In the genomic region with DNA sequence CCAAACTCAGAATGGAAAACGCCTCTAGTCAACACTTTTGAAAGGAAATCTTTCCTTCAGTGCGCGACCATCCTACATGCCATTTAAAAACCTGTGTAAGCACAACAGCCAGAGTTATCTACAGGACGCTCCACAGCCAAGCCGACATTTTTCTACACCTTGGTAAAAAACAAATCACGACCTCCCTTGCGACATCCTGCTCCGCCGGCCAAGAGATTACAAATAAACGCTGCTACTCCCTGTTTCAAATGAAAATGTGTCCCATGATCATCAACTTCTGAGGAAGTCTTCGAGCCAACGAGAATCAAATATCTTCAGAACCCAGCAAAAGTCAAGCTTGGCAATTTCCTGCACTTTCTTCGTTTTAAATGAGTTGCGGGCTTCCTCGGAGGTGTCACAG, we compare ENCODE assay signal across 8 mouse cellular contexts. TPM values are rescaled to one million over a fixed set of nuclear protein-coding genes. Genes with fewer than 3 reads are reported as not detected.
DNase-seq lines count a peak whose midpoint lies in the region; ATAC-seq and TF ChIP-seq lines count a peak whose summit lies in the region.

No protein-coding gene starts in this region.

- H3K4me1 ChIP-seq in neural tube, embryonic 11.5 days (ENCODE audit: control insufficient read depth, insufficient read depth, low read length), result peaks cover 13% of the 10 kb centered on the region
- H3K4me1 ChIP-seq in forebrain, embryonic 11.5 days (replicated peaks; ENCODE audit: control insufficient read depth, insufficient read depth, low read length), result peaks cover 13% of the 10 kb centered on the region; the same call in 1 of the 2 replicates
- H3K4me1 ChIP-seq in liver, embryonic 13.5 days (replicated peaks), result peaks cover 42% of the 10 kb centered on the region
- H3K4me1 ChIP-seq in olfactory bulb, adult 2 months (ENCODE audit: control insufficient read depth, insufficient read depth, low read length), result peaks cover 17% of the 10 kb centered on the region

- H3K9me3 ChIP-seq in neural tube, embryonic 11.5 days (ENCODE audit: control insufficient read depth, low read length), result no peaks in the 10 kb centered on the region
- no peaks in the 10 kb centered on the region for H3K9me3 ChIP-seq in forebrain, embryonic 11.5 days (ENCODE audit: control insufficient read depth, low read length)
- H3K9me3 ChIP-seq in liver, embryonic 13.5 days (replicated peaks), result no peaks in the 10 kb centered on the region

- no peak overlapping the region for H3K27ac ChIP-seq in neural tube, embryonic 11.5 days (ENCODE audit: low read depth, low read length)
- H3K27ac ChIP-seq in forebrain, embryonic 11.5 days (ENCODE audit: low read depth, low read length), result no peak overlapping the region; the same call in 1 of the 2 replicates
- peak overlapping the region; percentile 81 for H3K27ac ChIP-seq in liver, embryonic 13.5 days
- peak overlapping the region; percentile 75 for H3K27ac ChIP-seq in olfactory bulb, adult 2 months (ENCODE audit: insufficient read depth, low read depth, low read length)

- TF ChIP-seq POLR2A in olfactory bulb, adult 2 months (IDR thresholded peaks at IDR 0.05; ENCODE audit: insufficient read depth, low read depth, low read length), result no peak

- peak overlapping the region; percentile 70 for H3K4me2 ChIP-seq in neural tube, embryonic 11.5 days (ENCODE audit: low read depth)
- H3K4me2 ChIP-seq in forebrain, embryonic 11.5 days (ENCODE audit: low read depth, low read length, severe bottlenecking), result peak overlapping the region; percentile 84
- peak overlapping the region; percentile 98 for H3K4me2 ChIP-seq in liver, embryonic 13.5 days

- no peak for ATAC-seq in neural tube, embryonic 11.5 days (ENCODE audit: insufficient read depth, low FRiP score, low TSS enrichment)
- ATAC-seq in forebrain, embryonic 11.5 days (replicated peaks; ENCODE audit: low FRiP score), result no peak
- no peak for ATAC-seq in liver, embryonic 13.5 days (ENCODE audit: low read depth)

- peaks cover 17% of the 10 kb centered on the region for H3K36me3 ChIP-seq in neural tube, embryonic 11.5 days (ENCODE audit: control insufficient read depth, insufficient read depth, low read length)
- peaks cover 4% of the 10 kb centered on the region; the same call in 1 of the 2 replicates for H3K36me3 ChIP-seq in forebrain, embryonic 11.5 days (ENCODE audit: control insufficient read depth, insufficient read depth, low read length)
- H3K36me3 ChIP-seq in liver, embryonic 13.5 days, result peaks cover 26% of the 10 kb centered on the region

- H3K9ac ChIP-seq in neural tube, embryonic 11.5 days (ENCODE audit: low read length), result peak overlapping the region; percentile 80
- peak overlapping the region; percentile 81 for H3K9ac ChIP-seq in forebrain, embryonic 11.5 days (ENCODE audit: low read length)
- peak overlapping the region; percentile 89 for H3K9ac ChIP-seq in liver, embryonic 13.5 days

- peak overlapping the region; percentile 84 for H3K4me3 ChIP-seq in neural tube, embryonic 11.5 days (ENCODE audit: low read depth, low read length)
- H3K4me3 ChIP-seq in forebrain, embryonic 11.5 days (ENCODE audit: low read depth, low read length), result peak overlapping the region; percentile 88
- peak overlapping the region; percentile 88 for H3K4me3 ChIP-seq in liver, embryonic 13.5 days (replicated peaks)
- H3K4me3 ChIP-seq in olfactory bulb, adult 2 months (ENCODE audit: insufficient read depth, low read depth, low read length), result peak overlapping the region; percentile 71

- DNase-seq in neural tube, embryonic 11.5 days (ENCODE audit: low spot score), result no peak
- no peak for DNase-seq in neural tube, embryonic 10.5 days (ENCODE audit: extremely low spot score, low spot score)
- no peak for DNase-seq in forebrain, embryonic 11.5 days (ENCODE audit: low spot score)
- no peak for DNase-seq in liver, embryonic 13.5 days
- no peak for DNase-seq in cerebellum, postnatal 10 days
- DNase-seq in cerebellum, adult 18-20 months, result no peak
- DNase-seq in right cerebral cortex, postnatal 14 days, result no peak

- 6% methylated on average over 15 of the region's 15 CpGs for whole genome bisulfite sequencing in neural tube, embryonic 11.5 days
- WGBS in forebrain, embryonic 11.5 days, result 5% methylated on average over 15 of the region's 15 CpGs
- 3% methylated on average over 15 of the region's 15 CpGs for WGBS in liver, embryonic 13.5 days (ENCODE audit: insufficient replicate concordance)
- WGBS in olfactory bulb, adult 2 months, result 2% methylated on average over 15 of the region's 15 CpGs

- no peaks in the 10 kb centered on the region for H3K27me3 ChIP-seq in neural tube, embryonic 11.5 days (ENCODE audit: control insufficient read depth, insufficient read depth, low read length)
- no peaks in the 10 kb centered on the region for H3K27me3 ChIP-seq in forebrain, embryonic 11.5 days (ENCODE audit: control insufficient read depth, insufficient read depth, low read length)
- no peaks in the 10 kb centered on the region for H3K27me3 ChIP-seq in liver, embryonic 13.5 days

- TF ChIP-seq CTCF in olfactory bulb, adult 2 months (IDR thresholded peaks at IDR 0.05; ENCODE audit: insufficient read depth, low read depth, low read length), result no peak

RNA-seq across cellular contexts. Expression of gene Sec16a, which starts 0.6 kb away (rescaled TPM):
- polyA plus RNA-seq in neural tube, embryonic 11.5 days (2014; fragmentation: Nextera tagmentation; extraction: Ambion mirVana), result 40.2 and 40.5 TPM in 2 replicates
- 39.3 and 40.9 TPM in 2 replicates for polyA plus RNA-seq in forebrain, embryonic 11.5 days (2014; fragmentation: Nextera tagmentation; extraction: Ambion mirVana)
- polyA plus RNA-seq in liver, embryonic 13.5 days (2015; fragmentation: Nextera tagmentation; extraction: Ambion mirVana), result 6.9 and 8.5 TPM in 2 replicates
- polyA plus RNA-seq in olfactory bulb, adult 2 months (2012; ENCODE audit: insufficient read depth, insufficient read length, low replicate concordance, missing spikeins), result 122 TPM in 1 of 2 replicates, not detected in the other

RNA-seq across cellular contexts. Expression of gene Inpp5e, which starts 35.4 kb away (rescaled TPM):
- 25.4 and 26.2 TPM in 2 replicates for polyA plus RNA-seq in neural tube, embryonic 11.5 days (2014; fragmentation: Nextera tagmentation; extraction: Ambion mirVana)
- 26.7 and 31.3 TPM in 2 replicates for polyA plus RNA-seq in forebrain, embryonic 11.5 days (2014; fragmentation: Nextera tagmentation; extraction: Ambion mirVana)
- 6.3 and 7.3 TPM in 2 replicates for polyA plus RNA-seq in liver, embryonic 13.5 days (2015; fragmentation: Nextera tagmentation; extraction: Ambion mirVana)
- not detected in 2 replicates for polyA plus RNA-seq in olfactory bulb, adult 2 months (2012; ENCODE audit: insufficient read depth, insufficient read length, low replicate concordance, missing spikeins)

RNA-seq across cellular contexts. Expression of gene Pmpca, which starts 55.2 kb away (rescaled TPM):
- 113 and 117 TPM in 2 replicates for polyA plus RNA-seq in neural tube, embryonic 11.5 days (2014; fragmentation: Nextera tagmentation; extraction: Ambion mirVana)
- 130 and 131 TPM in 2 replicates for polyA plus RNA-seq in forebrain, embryonic 11.5 days (2014; fragmentation: Nextera tagmentation; extraction: Ambion mirVana)
- 81.5 and 93.2 TPM in 2 replicates for polyA plus RNA-seq in liver, embryonic 13.5 days (2015; fragmentation: Nextera tagmentation; extraction: Ambion mirVana)
- 415 TPM in 1 of 2 replicates, not detected in the other for polyA plus RNA-seq in olfactory bulb, adult 2 months (2012; ENCODE audit: insufficient read depth, insufficient read length, low replicate concordance, missing spikeins)

RNA-seq across cellular contexts. Expression of gene Entr1, which starts 55.3 kb away (rescaled TPM):
- 126 and 145 TPM in 2 replicates for polyA plus RNA-seq in neural tube, embryonic 11.5 days (2014; fragmentation: Nextera tagmentation; extraction: Ambion mirVana)
- polyA plus RNA-seq in forebrain, embryonic 11.5 days (2014; fragmentation: Nextera tagmentation; extraction: Ambion mirVana), result 137 and 142 TPM in 2 replicates
- 47.6 and 52.4 TPM in 2 replicates for polyA plus RNA-seq in liver, embryonic 13.5 days (2015; fragmentation: Nextera tagmentation; extraction: Ambion mirVana)
- not detected in 2 replicates for polyA plus RNA-seq in olfactory bulb, adult 2 months (2012; ENCODE audit: insufficient read depth, insufficient read length, low replicate concordance, missing spikeins)

Comparison
In these comparisons a context has a peak if more than half of its experiments do, and no peak if none do; other contexts are left out.
1. H3K27ac ChIP-seq: peak in liver, embryonic 13.5 days (single experiment) and olfactory bulb, adult 2 months (single experiment); none in neural tube, embryonic 11.5 days (single experiment) and forebrain, embryonic 11.5 days (single experiment).
2. Peak in every context shown above with its lines, with median percentiles within 50 percentile points of each other: H3K4me2 ChIP-seq, H3K4me3 ChIP-seq and H3K9ac ChIP-seq.